Mouse (Mus musculus) layer of hippocampus, postnatal 10 days (tissue): ENCODE data around the gene Xdh. TPM values are rescaled to one million over a fixed set of nuclear protein-coding genes. Genes with fewer than 3 reads are reported as not detected.

Source experiments
- DNase-seq, 2 experiments: peaks; one replicate each; pipeline ENCODE4 v3.0.0; 2021; ENCODE audit warnings: low spot score in 2 of 2
- total RNA-seq, 2 experiments: library from RNA; stranded (reverse); gene quantifications; 2 replicates each; pipeline ENCODE4 v1.2.3; 2021

Xdh gene
- total RNA-seq, 2 experiments from 2014 or later = 0.49 to 0.82 TPM

GRCm38 (mm10) chr17:73942268-73942962, 7.6 kb downstream of the Xdh start:
- DNase-seq = no peak

- DNase-seq = no peak
Observed at GRCm38 (mm10) chr17:73941816-73942215, 8.2 kb downstream of the Xdh start.

GRCm38 (mm10) chr17:73937073-73937472, 12.9 kb downstream of the Xdh start:
- DNase-seq = no peak

GRCm38 (mm10) chr17:73935163-73935562, 14.8 kb downstream of the Xdh start:
- DNase-seq = no peak

GRCm38 (mm10) chr17:73934281-73934680, 15.7 kb downstream of the Xdh start:
- DNase-seq = no peak

GRCm38 (mm10) chr17:73933616-73934015, 16.4 kb downstream of the Xdh start:
- DNase-seq = no peak

- no peak for DNase-seq
Observed at GRCm38 (mm10) chr17:73932497-73933059, 17.4 kb downstream of the Xdh start.

GRCm38 (mm10) chr17:73919520-73919919, 30.5 kb downstream of the Xdh start:
- DNase-seq = no peak

- DNase-seq = no peak
Observed at GRCm38 (mm10) chr17:73918944-73919381, 31.0 kb downstream of the Xdh start.

GRCm38 (mm10) chr17:73918138-73918537, 31.9 kb downstream of the Xdh start:
- no peak for DNase-seq

GRCm38 (mm10) chr17:73917713-73918112, 32.3 kb downstream of the Xdh start:
- no peak for DNase-seq

- no peak for DNase-seq
Observed at GRCm38 (mm10) chr17:73914730-73915129, 35.3 kb downstream of the Xdh start.

GRCm38 (mm10) chr17:73906076-73906475, 43.9 kb downstream of the Xdh start:
- no peak for DNase-seq

- DNase-seq = no peak
Observed at GRCm38 (mm10) chr17:73905043-73905750, 44.8 kb downstream of the Xdh start.

GRCm38 (mm10) chr17:73903121-73903520, 46.9 kb downstream of the Xdh start:
- no peak for DNase-seq

- DNase-seq = no peak
Observed at GRCm38 (mm10) chr17:73902234-73902636, 47.8 kb downstream of the Xdh start.

GRCm38 (mm10) chr17:73894399-73894798, 55.6 kb downstream of the Xdh start:
- DNase-seq = no peak

GRCm38 (mm10) chr17:73893822-73894221, 56.2 kb downstream of the Xdh start:
- DNase-seq = no peak

- no peak for DNase-seq
Observed at GRCm38 (mm10) chr17:73893207-73893606, 56.8 kb downstream of the Xdh start.

GRCm38 (mm10) chr17:73891590-73891989, 58.4 kb downstream of the Xdh start:
- peak in 1 of 2 experiments; percentile 21 for DNase-seq

GRCm38 (mm10) chr17:73886071-73886785, 63.8 kb downstream of the Xdh start:
- DNase-seq = no peak

GRCm38 (mm10) chr17:73883332-73883731, 66.7 kb downstream of the Xdh start:
- no peak for DNase-seq
